Mouse (Mus musculus) olfactory bulb, adult 2 months (tissue): ENCODE measurements around the gene Dap3.

Source experiments
- CTCF ChIP-seq: fragments of 200-500 bp; IDR thresholded peaks from 2 replicates; pipeline ENCODE4 v1.5.1; 2012; ENCODE audit warnings: low read depth, mild to moderate bottlenecking, low read length, moderate library complexity; ENCODE audit not compliant: insufficient read depth
- POLR2A ChIP-seq: fragments of 200-500 bp; IDR thresholded peaks from 2 replicates; pipeline ENCODE4 v1.6.1; 2012; ENCODE audit warnings: mild to moderate bottlenecking, low read depth, low read length, moderate library complexity; ENCODE audit not compliant: insufficient read depth

GRCm38 (mm10) chr3:88992793-88993192 lies 41.8 kb upstream of the Dap3 start:
- no peak for TF ChIP-seq CTCF
- no peak for TF ChIP-seq POLR2A
